Mouse (Mus musculus) embryonic facial prominence, embryonic 13.5 days (tissue): ENCODE results near the gene Unc50. TPM values are rescaled to one million over a fixed set of nuclear protein-coding genes. Genes with fewer than 3 reads are reported as not detected.

ENCODE experiments used
- ATAC-seq: fragments of 200-750 bp; cut with Nextera tagmentation; 2 replicates; pipeline ENCODE4 v1.8.0; 2017; ENCODE audit warnings: low read depth; ENCODE audit not compliant: insufficient number of reproducible peaks, insufficient read depth, low FRiP score, low TSS enrichment
- H3K27ac ChIP-seq: fragments of 300-500 bp; sonication (generic); 2 replicates; pipeline ENCODE4 v1.5.1; 2015; ENCODE audit warnings: moderate library complexity, mild to moderate bottlenecking, inconsistent platforms
- H3K27me3 ChIP-seq: fragments of 300-500 bp; sonication (generic); 2 replicates; pipeline ENCODE4 v1.6.1; 2015; ENCODE audit warnings: mild to moderate bottlenecking, inconsistent platforms
- H3K36me3 ChIP-seq: fragments of 300-500 bp; sonication (generic); 2 replicates; pipeline ENCODE4 v1.6.1; 2015; ENCODE audit warnings: mild to moderate bottlenecking, inconsistent platforms
- H3K4me1 ChIP-seq: fragments of 300-500 bp; sonication (generic); 2 replicates; pipeline ENCODE4 v1.6.1; 2015; ENCODE audit warnings: inconsistent platforms
- H3K4me2 ChIP-seq: fragments of 300-500 bp; sonication (generic); 2 replicates; pipeline ENCODE4 v1.6.1; 2015; ENCODE audit warnings: moderate library complexity, mild to moderate bottlenecking, inconsistent platforms
- H3K4me3 ChIP-seq: fragments of 300-500 bp; sonication (generic); 2 replicates; pipeline ENCODE4 v1.5.1; 2015; ENCODE audit warnings: mild to moderate bottlenecking, inconsistent platforms
- H3K9ac ChIP-seq: fragments of 300-500 bp; sonication (generic); 2 replicates; pipeline ENCODE4 v1.6.1; 2015; ENCODE audit warnings: mild to moderate bottlenecking, inconsistent platforms
- H3K9me3 ChIP-seq: fragments of 300-500 bp; sonication (generic); 2 replicates; pipeline ENCODE4 v1.6.1; 2016; ENCODE audit warnings: inconsistent platforms
- WGBS: fragments of 180-500 bp; shearing (Covaris S2); methylation state at CpG from one replicate; pipeline ENCODE4 v1.1.7; 2015; ENCODE audit warnings: mixed read lengths; 5-methylcytosine and 5-hydroxymethylcytosine counted together
- polyA plus RNA-seq: library from polyadenylated mRNA; unstranded; fragments of >200 nt; fragmentation: Nextera tagmentation; extraction: Ambion mirVana; gene quantifications from 2 replicates; pipeline ENCODE4 v1.2.1, GENCODE M21; 2015

Unc50 gene
- 138 and 144 TPM in 2 replicates for polyA plus RNA-seq

DNA sequence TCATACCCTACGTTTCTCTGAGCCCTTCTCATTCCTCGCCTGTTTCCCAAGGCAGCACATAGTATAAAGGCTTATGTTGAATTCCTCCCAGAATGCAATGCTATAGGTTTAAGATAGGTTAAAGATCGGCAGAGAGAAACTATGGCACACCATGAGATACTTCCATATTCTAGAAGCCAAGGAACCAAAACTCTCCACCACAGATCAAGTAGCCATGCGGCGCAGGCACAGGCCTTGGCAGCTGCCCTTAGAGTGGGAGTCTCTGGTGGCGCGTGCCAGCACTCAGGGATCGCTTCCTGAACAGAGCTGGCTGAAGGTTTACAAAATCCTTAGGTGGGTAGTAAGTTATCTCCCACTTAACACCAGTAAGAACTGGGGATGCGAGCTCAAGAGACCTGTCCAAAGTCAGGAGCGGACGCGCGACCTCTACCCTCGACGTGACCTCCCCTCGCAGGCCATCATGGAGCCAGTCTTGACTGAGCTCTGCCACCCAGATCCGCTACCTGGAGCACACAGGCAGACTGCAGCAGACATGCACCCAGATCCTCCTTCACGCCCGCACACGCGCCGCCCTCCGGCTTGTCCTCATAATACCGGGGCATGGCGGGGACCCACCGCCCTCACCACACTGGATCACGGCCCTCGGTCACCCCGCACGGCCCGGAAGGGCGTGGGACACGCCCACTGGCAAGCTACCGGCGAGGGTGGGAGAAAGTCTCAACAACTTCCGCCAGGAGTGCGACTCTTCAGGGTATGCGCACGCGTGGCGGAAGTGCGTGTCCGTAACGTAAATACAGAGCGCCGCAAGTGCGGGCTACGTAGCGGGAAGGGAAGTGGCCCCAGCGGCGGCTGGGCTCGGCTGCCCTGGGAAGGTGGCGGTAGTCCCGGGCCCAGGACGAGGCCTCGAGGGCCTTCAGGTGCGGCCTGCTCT lies at the start of gene Unc50, which contains the start of gene Coa5:
Gene Unc50 (plus strand): TSS at position 774 of the 931 bp plus-strand sequence.
Gene Coa5 (minus strand): TSS at position 738 of the 931 bp plus-strand sequence.
- Histone ChIP-seq H3K4me2 (peak within 1 kb of the TSS; percentile 78), H3K27ac (peak within 1 kb of the TSS; percentile 75), H3K9me3 (no peaks in the 10 kb centered on the region), H3K9ac (peak within 1 kb of the TSS; percentile 94), H3K4me3 (peak within 1 kb of the TSS; percentile 97), H3K27me3 (no peaks in the 10 kb centered on the region), H3K4me1 (peaks cover 32% of the 10 kb centered on the region), H3K36me3 (peaks cover 52% of the 10 kb centered on the region)
- ATAC-seq, result peak; percentile 95
- WGBS, result 3% methylated on average over 57 of the region's 57 CpGs

DNA sequence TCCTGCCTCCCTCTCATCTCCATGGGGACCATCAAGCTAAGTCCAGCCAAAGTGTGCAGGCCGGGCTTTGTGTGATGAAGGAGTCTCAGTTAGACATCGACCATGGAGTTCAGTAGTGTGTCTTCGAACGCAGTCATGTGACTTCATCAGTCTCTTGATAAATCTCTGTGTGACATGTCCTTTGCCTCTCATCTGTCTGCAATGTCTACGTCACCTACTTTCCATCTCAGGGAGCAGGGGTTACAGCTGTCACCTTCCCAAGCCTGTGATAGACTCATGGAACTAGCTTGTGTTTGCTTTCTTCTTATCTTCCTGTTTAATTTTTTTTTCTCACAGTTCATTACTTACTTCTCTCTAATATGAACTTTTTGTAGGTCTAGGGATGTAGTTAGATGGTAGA lies 49.0 kb upstream of the Unc50 start:
- Histone ChIP-seq H3K27me3 (no peaks in the 10 kb centered on the region), H3K4me2 (no peak overlapping the region), H3K36me3 (peaks cover 21% of the 10 kb centered on the region), H3K27ac (no peak overlapping the region), H3K4me1 (no peaks in the 10 kb centered on the region; the same call in 1 of the 2 replicates), H3K9me3 (no peaks in the 10 kb centered on the region), H3K9ac (no peak overlapping the region), H3K4me3 (no peak overlapping the region)
- no peak for ATAC-seq
- 91% methylated on average over 5 of the region's 5 CpGs for WGBS

DNA sequence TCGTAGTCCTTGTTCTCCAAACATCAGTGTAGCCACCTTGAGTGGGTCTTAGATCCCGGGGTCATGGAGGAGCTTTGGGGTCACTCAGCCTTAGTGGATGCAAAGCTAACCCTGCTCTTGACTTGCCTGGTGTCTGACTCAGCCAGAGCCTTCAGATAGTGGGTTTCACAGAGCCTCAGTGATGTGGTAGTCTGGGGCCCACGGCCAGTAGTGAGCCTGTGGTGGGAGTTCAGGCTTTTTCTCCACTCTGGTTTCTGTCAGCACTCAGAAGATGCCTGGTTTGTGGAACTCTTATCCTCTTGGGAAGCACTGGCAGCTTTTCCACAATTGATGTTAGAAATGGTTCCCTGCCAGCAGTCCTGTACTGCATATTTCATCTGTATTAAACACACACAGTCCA lies 45.6 kb upstream of the Unc50 start:
- H3K9ac ChIP-seq, result no peak overlapping the region
- H3K4me2 ChIP-seq, result no peak overlapping the region
- ATAC-seq, result no peak
- H3K27ac ChIP-seq, result no peak overlapping the region
- WGBS, result 84% methylated on average over 3 of the region's 3 CpGs
- no peaks in the 10 kb centered on the region for H3K27me3 ChIP-seq
- no peak overlapping the region for H3K4me3 ChIP-seq
- no peaks in the 10 kb centered on the region; the same call in 1 of the 2 replicates for H3K4me1 ChIP-seq
- H3K9me3 ChIP-seq, result no peaks in the 10 kb centered on the region
- H3K36me3 ChIP-seq, result peaks cover 25% of the 10 kb centered on the region

DNA sequence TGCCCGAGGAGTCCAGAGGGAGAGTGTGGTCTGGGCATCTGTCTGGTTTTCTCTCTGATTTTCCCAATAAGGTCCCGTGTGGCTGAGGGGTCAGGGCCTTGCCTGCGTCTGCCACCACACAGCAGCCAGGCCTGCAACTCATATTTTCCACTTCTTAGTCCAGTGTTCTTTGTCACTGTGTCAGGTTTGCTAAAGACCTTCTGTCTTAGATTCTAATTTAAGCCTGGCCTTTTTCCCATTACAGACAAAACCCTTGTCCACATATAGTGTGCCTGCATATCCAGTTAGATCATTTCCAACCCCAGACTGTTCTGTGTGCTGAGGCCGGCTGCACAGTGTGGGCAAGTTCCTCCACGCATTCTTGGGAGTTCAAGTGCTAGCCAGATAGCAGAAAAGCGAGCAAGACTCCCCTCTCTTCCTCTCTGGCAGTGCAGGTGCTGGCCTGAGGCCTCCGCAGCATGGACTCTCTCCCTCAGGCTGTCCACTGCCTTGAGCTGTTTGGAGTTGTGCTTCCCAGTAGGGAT lies 43.4 kb upstream of the Unc50 start:
- H3K4me2 ChIP-seq, result no peak overlapping the region
- WGBS, result 73% methylated on average over 7 of the region's 7 CpGs
- no peaks in the 10 kb centered on the region for H3K27me3 ChIP-seq
- H3K9ac ChIP-seq, result no peak overlapping the region
- no peak overlapping the region for H3K27ac ChIP-seq
- H3K4me3 ChIP-seq, result no peak overlapping the region
- H3K4me1 ChIP-seq, result no peaks in the 10 kb centered on the region; the same call in 1 of the 2 replicates
- no peaks in the 10 kb centered on the region for H3K9me3 ChIP-seq
- peaks cover 30% of the 10 kb centered on the region for H3K36me3 ChIP-seq
- no peak for ATAC-seq

GRCm38 (mm10) chr1:37393174-37393573 lies 36.8 kb upstream of the Unc50 start:
- 74% methylated on average over 5 of the region's 5 CpGs for WGBS
- no peak overlapping the region for H3K4me2 ChIP-seq
- H3K4me3 ChIP-seq, result no peak overlapping the region
- no peaks in the 10 kb centered on the region for H3K4me1 ChIP-seq
- H3K9ac ChIP-seq, result no peak overlapping the region
- H3K27me3 ChIP-seq, result no peaks in the 10 kb centered on the region
- H3K9me3 ChIP-seq, result no peaks in the 10 kb centered on the region
- peaks cover 74% of the 10 kb centered on the region for H3K36me3 ChIP-seq
- H3K27ac ChIP-seq, result no peak overlapping the region
- ATAC-seq, result no peak

DNA sequence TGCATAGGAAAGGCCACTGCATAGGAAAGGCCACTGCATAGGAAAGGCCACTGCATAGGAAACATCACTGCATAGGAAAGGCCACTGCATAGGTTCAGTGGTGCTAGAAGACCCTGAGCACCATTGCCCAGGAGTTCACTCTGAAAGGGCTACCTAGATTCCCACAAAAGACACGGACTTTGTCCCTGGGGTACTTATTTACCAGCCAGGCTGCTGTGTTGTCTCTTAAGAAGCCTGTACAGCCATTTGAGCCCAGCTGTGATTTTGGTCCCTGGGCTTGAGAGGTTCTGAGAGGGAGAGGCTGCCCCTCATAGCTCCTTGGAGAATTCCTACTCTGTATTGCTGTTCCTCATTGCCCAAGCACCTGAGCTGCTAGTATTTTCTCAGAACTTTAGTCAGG lies 33.5 kb upstream of the Unc50 start:
- H3K36me3 ChIP-seq, result peaks cover 57% of the 10 kb centered on the region
- ATAC-seq, result no peak
- WGBS, result 74% methylated on average over 1 of the region's 1 CpGs
- no peaks in the 10 kb centered on the region for H3K4me1 ChIP-seq
- no peak overlapping the region for H3K27ac ChIP-seq
- no peak overlapping the region for H3K4me3 ChIP-seq
- H3K9me3 ChIP-seq, result no peaks in the 10 kb centered on the region
- no peak overlapping the region for H3K9ac ChIP-seq
- H3K4me2 ChIP-seq, result no peak overlapping the region
- H3K27me3 ChIP-seq, result no peaks in the 10 kb centered on the region

GRCm38 (mm10) chr1:37398961-37399360 lies 31.0 kb upstream of the Unc50 start:
- H3K27me3 ChIP-seq, result no peaks in the 10 kb centered on the region
- H3K4me2 ChIP-seq, result no peak overlapping the region
- H3K27ac ChIP-seq, result no peak overlapping the region
- H3K36me3 ChIP-seq, result peaks cover 45% of the 10 kb centered on the region
- H3K9me3 ChIP-seq, result no peaks in the 10 kb centered on the region
- WGBS, result 64% methylated on average over 3 of the region's 3 CpGs
- H3K4me3 ChIP-seq, result no peak overlapping the region
- H3K9ac ChIP-seq, result no peak overlapping the region
- no peak for ATAC-seq
- no peaks in the 10 kb centered on the region for H3K4me1 ChIP-seq

DNA sequence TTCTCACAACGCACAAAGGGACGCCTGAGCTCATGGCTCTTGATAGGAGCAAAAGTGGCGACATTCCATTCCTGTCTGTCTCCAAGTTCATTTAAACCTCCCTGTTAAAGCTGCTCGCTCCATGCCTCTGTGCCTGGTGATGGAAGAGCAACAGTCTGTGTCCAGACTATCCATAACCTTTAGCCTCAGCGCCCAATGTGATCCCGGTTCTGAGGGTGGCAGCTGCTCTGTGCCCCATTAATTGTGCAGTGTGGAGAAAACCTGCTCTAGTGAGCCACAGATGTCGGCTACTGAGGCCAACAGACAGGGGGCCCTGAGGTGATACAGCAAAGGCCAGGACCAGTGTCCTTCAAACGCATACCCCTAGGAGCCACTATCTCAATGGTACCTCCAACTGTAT lies 30.2 kb upstream of the Unc50 start:
- 84% methylated on average over 8 of the region's 8 CpGs for WGBS
- Histone ChIP-seq H3K27ac (no peak overlapping the region), H3K4me2 (no peak overlapping the region), H3K4me3 (no peak overlapping the region), H3K4me1 (no peaks in the 10 kb centered on the region), H3K9me3 (no peaks in the 10 kb centered on the region), H3K9ac (no peak overlapping the region), H3K36me3 (peaks cover 38% of the 10 kb centered on the region), H3K27me3 (no peaks in the 10 kb centered on the region)
- ATAC-seq, result no peak

DNA sequence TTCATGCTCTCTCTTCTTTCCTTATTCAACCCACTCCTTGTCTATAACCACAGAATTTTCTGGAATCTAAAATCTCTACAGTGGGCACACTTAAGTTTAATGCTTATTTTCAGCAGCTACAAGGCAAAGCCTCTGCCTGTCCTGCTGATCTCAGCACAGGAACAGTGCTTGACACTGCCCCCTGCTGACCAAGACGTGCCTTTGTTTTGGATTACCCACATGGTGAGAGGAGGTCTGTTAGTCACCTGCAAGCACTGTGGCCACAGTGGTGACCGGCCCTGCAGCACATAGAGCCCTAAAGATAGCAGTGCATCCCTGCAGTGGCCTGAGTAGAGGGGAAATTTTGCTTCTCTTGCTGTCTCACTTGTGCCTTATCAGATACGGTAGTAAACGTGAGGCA lies 28.3 kb upstream of the Unc50 start:
- Histone ChIP-seq H3K4me1 (no peaks in the 10 kb centered on the region), H3K27me3 (no peaks in the 10 kb centered on the region), H3K4me2 (no peak overlapping the region), H3K9ac (no peak overlapping the region), H3K36me3 (peaks cover 18% of the 10 kb centered on the region), H3K27ac (no peak overlapping the region), H3K4me3 (no peak overlapping the region), H3K9me3 (no peaks in the 10 kb centered on the region)
- 54% methylated on average over 4 of the region's 4 CpGs for WGBS
- no peak for ATAC-seq

- Histone ChIP-seq H3K36me3 (no peaks in the 10 kb centered on the region; the same call in 1 of the 2 replicates), H3K4me1 (no peaks in the 10 kb centered on the region), H3K4me2 (no peak overlapping the region), H3K9me3 (no peaks in the 10 kb centered on the region), H3K4me3 (no peak overlapping the region), H3K9ac (no peak overlapping the region), H3K27me3 (no peaks in the 10 kb centered on the region), H3K27ac (no peak overlapping the region)
- WGBS, result 80% methylated on average over 2 of the region's 2 CpGs
- no peak for ATAC-seq
These were observed 24.8 kb upstream of the Unc50 start for GRCm38 (mm10) chr1:37405137-37405536.

DNA sequence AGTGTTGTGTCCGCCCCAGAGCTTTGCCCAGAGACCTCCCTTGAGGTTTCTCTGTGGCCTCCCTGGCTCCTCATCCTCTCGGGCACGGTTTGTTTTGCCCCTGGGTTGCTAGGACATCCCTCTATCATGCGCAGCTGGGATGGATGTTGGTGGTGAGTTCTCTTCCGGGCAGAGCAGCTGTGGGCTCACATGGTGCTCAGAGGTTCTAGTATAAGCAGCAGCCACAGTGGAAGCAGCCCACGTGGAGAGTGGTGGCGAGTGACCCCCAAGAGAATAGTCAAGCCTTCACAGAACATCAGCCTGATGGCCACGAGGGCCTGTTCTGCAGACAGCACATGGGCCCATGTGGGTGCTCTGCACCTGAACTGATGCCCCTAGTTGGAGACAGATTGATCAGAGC lies 22.7 kb upstream of the Unc50 start:
- H3K4me2 ChIP-seq, result no peak overlapping the region
- no peak for ATAC-seq
- H3K4me3 ChIP-seq, result no peak overlapping the region
- no peak overlapping the region for H3K27ac ChIP-seq
- 74% methylated on average over 8 of the region's 8 CpGs for WGBS
- H3K27me3 ChIP-seq, result no peaks in the 10 kb centered on the region
- H3K9ac ChIP-seq, result no peak overlapping the region
- no peaks in the 10 kb centered on the region for H3K36me3 ChIP-seq
- no peaks in the 10 kb centered on the region for H3K4me1 ChIP-seq
- H3K9me3 ChIP-seq, result no peaks in the 10 kb centered on the region

GRCm38 (mm10) chr1:37408059-37408458 lies 21.9 kb upstream of the Unc50 start:
- H3K4me1 ChIP-seq, result no peaks in the 10 kb centered on the region
- no peak overlapping the region for H3K4me3 ChIP-seq
- no peak overlapping the region for H3K9ac ChIP-seq
- no peak overlapping the region for H3K27ac ChIP-seq
- ATAC-seq, result no peak
- no peaks in the 10 kb centered on the region for H3K9me3 ChIP-seq
- no peaks in the 10 kb centered on the region for H3K36me3 ChIP-seq
- no peaks in the 10 kb centered on the region for H3K27me3 ChIP-seq
- no peak overlapping the region for H3K4me2 ChIP-seq
- WGBS, result 76% methylated on average over 8 of the region's 8 CpGs
